Mouse (Mus musculus) ES-Bruce4 (cell line): ENCODE data around the gene Iqgap3.

Experiments
- CTCF ChIP-seq: IDR thresholded peaks from one replicate; pipeline ENCODE4 v1.8.1; 2011; ENCODE audit warnings: low read depth, low read length
- POLR2A ChIP-seq: IDR thresholded peaks from one replicate; pipeline ENCODE4 v1.8.1; 2011; ENCODE audit warnings: low read length; ENCODE audit not compliant: insufficient read depth

- TF ChIP-seq CTCF (no peak), POLR2A (no peak)
Observed at GRCm38 (mm10) chr3:88126181-88126580, 44.4 kb downstream of the Iqgap3 start.
